Mouse (Mus musculus): Measurements from ENCODE around the gene Arhgef28.

The Arhgef28 gene

DNA sequence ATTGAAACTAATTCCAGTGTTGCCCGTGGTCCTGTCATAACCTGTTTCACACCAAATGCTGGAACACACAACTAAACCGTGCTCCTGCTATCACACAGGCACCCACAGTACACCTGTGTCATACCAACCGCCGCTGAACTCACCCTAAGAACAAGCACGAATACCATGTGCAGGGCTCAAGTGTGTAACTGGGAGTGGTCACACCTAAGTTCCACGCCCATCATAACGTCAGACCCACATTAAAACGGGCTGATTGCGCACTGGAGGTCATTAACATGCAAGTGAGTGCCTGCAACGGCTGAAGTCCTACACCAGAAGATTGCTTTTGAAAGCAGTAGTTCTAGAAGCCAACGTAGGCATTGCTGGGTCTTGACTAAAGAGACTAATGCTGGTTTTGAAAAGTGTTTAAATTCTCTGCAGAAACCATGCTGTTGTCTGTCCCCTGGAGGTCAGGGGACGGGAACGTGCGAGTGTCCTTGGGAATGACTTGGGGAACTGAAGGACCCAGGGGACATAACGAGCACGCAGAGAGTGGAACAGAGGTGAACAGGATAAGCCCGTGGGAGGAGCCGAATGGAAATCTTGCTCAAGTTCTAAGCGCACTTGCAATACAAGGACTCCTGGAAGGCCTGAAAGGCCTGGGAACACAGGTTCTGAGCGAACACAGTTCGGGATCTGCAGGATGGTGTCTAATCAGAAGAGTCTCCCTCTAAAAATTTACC is 22.9 kb downstream of the Arhgef28 start:
- peak; percentile 67 for DNase-seq

DNA sequence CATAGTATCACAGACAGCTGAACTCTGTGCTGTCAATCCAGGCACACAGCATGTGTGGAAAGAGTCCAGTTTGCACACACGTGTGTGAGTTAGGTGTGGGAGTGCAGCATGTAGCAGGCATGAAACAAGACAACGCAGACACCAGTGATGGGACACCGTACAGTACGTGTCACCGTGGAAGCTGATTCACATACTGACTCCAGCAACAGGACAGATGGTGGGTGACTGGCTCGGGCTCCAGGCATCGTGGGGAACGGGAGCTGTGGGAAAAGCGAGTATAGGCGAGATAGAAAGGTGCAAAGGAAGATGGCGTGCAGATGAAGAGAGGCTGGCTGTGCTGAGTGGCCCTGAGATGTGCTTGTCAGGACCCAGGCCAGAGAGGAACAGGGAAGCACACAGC is 23.9 kb downstream of the Arhgef28 start:
- no peak for DNase-seq

DNA sequence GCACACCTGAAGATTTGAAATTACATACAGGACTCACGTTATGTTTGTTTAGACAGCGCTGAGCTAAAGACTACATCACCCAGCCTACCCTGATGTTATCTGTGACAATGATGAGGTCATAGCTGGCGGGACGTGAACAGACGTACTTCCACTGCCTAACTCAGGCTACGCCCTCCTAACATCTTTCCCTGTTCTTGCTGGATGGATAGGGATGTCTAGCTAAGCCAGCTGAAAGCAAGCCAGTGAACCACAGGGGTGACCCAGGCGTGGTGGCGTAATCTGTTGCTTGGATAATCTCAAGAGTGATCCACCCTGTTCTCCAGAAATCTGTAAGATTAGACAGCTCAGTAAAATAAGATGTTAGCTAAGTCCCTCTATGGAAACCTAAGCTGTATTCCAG is 25.6 kb downstream of the Arhgef28 start:
- no peak for DNase-seq

DNA sequence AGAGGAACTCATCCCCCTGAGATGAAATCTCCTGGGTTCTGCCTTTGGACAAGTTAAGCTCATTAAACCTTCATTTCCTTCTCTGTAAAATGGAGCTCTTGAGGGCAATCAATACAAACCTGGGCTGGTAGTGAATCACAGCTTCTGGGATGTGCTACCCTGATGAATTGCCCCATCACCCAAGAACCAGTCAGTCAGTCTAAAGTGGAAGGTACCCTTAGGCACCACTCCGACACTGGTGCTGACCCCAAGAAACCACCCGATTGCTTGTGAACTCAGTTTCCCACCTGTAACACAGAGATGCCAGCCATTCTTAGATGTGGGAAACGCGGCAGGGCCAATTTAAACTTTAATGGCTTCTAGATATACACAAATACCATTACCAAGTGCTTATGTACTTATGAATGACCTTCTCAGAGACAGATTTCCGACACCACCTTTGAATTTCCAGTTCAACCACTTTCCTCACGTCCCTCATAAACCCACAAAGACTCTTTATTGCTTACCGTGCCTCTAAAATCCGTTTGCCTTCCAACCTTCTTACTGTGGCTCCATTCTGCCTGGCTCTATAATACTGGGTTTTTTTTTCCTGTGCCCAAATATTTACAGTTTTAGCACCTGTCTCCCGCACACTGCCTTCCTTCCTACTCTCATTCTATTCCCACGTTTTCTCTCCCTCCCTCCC is 30.8 kb downstream of the Arhgef28 start:
- DNase-seq: peak; percentile 18

DNA sequence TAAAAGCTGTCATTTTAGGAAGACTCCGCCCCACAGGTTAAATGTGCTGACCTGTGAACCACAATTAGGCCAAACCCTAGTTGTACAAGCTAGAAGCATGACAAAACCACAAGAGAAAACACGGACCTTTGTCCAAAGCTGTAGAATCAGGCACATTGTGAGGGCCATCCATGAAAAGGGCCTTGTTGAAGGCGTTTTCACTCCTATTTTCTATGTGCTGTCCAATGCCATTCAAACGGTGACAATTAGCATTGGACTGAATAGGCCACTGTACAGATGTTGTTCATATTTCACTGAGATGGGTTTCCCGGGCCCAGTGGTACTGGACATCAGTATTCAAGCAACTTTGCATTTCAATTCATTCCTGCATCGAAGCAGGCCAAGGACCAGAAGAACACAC is 33.2 kb downstream of the Arhgef28 start:
- no peak for DNase-seq

DNA sequence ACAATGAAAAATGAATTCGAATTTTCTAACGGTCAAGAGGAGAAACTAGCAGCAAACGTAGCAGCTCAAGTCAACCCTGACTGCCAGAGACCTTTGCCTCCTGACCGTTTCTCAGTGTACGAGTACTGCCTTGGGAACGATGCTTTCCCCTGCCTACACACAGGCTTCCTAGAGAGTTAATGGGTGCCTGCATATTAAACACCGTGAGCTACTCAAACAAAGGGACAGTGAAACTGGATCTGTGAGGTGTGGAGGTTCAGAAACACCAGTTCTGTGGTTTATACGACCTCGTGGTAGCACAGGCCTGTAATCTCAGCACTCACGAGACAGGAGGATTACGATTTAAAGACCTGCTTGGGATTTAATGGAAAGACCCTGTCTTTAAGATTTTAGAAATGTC is 33.9 kb downstream of the Arhgef28 start:
- no peak for DNase-seq

DNA sequence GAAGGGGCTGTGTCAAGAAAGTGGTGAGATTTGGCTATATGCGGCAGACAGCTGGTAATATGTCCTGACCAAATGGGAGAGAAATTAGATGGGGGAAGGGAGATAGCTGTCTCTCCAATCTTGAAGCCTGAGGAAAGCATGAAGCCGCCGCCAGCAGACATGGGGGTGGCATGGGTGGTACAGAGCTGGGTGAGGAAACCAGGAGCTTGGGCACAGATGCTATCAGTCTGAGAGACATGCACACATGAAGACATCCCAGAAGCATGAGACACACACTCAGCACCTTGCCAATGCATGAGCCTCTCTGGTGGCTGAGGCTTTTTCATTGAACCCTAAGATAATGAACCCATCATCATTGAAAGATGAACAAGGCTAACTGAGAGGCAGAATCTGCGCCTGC is 34.5 kb downstream of the Arhgef28 start:
- DNase-seq: no peak

DNA sequence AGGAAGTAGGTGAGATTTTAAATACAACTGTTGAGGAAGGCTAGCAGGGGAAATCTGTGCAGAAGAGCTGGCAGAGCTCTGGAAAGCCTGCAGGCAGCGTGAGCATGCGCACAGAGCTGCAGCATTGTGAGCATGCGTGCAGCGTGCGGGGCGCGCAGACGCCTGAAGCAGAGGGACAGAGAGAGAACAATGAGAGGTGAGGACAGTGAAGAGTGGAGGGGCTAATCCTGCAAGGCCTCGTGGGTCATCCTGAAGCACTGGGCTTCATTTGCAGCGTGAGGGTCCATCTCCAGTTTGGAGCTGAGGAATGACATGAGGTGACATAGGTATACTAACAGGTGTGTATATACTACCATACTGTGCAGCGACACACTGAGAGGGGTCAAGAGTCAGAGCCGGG is 35.0 kb downstream of the Arhgef28 start:
- no peak for DNase-seq

DNA sequence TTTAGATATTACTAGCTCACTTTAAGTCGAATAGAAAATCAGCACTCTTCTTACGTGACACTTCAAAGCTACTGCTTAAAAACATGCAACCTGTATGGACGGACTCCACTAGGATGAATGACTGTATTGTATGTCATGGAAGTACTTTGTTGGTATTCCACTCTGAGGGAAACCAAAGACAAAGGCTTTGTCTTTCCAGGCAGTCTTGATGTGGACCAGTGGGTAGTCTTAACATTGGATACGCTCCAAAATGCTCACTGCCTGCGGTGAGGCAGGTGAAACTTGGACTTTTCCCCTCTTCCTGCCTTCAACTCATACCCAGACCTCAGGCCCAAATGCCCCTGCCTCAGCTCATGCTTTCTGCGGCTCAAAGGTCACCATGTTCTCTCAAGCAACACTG is 41.4 kb downstream of the Arhgef28 start:
- DNase-seq: no peak

DNA sequence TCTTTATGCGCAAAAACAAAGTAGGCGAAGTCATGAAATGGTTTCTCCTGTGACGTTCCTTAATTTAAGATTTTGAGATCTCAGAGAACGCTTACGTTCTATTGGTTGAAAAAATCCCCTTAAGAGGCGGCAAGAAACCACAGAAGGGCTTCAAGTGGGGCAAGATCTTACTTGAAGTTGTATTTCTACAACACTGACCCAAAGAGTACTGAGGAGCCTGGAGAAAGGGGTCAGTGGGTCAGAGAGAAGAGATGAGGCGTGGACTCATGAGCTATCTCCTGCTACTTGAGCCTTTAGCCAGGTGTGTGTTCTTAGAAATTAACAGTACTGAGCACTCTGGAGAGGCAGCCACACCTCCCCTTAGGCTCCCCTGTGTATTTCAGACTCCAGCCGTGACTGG is 44.7 kb downstream of the Arhgef28 start:
- DNase-seq: peak; percentile 32

DNA sequence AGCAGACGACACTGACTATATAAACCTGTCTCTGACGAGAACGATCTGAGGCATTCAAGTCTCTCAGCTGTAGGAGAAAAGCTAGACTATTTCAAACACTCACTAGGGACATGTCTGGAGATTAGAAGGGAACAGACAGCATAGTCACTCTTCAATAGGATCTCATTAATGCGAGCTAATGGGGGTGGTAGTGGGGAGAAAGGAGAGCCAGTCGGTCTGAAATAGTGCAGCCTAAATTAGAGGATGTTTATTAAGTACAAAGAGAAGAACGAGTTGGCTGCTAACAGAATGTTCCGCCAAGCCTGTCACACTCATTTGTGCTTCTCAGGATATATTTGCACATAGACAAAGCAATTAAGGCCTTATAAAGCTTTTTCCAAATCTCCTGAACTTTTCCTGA is 49.6 kb downstream of the Arhgef28 start:
- no peak for DNase-seq

DNA sequence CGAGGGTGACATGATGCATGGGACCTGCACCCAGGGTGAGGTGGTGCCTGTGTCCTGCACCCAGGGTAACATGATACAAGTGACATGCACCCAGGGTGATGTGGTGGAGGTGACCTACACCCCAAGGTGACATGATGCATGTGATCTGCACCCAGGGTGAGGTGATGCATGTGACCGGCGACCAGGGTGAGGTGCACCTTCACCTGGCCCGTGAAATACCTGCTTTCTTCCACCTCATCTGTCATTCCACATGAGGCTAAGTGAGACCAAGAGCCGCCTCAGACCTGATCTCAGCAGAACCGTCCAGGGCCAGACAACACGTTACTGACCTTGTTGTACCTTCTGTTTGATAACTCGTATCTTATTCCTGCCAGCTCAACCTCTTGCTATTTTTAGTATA is 53.5 kb downstream of the Arhgef28 start:
- DNase-seq: no peak

DNA sequence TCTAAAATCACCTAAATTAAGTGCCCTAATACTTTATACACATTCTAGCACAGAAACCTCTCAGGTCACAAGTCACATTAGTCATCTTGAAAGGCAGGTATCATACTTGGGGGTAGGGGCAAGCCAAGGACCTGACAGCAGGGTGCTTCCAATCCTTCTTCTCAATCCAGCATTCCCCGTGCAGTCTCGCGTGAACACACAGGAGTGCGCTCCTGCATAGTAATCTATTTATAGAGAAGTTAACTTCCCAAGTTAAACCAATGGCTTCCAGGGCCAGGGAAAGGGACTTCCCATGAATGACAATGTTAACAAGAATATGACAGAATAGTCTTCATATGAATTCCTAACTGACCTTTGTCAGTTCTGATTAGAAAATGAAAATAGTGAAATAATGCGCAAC is 58.7 kb downstream of the Arhgef28 start:
- DNase-seq: no peak

DNA sequence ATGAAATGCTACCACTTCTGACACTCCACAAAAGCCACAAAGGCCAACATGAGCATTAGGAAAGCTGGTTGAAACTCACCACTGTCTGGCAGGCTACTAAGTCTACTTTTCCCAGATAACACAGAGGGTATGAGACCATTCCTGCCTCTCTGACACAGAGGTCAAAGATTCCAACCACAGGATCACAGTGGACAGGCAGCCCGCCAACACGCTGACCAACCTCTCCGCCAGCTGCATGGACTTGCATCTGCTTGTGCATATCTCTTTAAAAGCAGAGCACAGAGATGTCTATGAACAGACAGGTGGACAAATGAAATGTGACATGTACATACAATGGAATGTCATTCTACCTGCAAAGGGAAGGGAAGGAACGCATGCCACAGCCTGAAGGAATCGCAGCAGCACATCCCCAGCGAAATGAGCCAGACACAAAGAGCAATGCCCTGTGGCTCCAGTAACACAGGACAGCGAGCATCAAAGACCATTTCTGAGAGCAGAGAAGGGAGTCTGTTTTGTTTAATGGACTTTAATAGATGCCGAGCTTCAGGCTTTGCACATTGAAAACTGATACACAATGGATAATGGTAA is 59.6 kb downstream of the Arhgef28 start:
- DNase-seq: no peak

DNA sequence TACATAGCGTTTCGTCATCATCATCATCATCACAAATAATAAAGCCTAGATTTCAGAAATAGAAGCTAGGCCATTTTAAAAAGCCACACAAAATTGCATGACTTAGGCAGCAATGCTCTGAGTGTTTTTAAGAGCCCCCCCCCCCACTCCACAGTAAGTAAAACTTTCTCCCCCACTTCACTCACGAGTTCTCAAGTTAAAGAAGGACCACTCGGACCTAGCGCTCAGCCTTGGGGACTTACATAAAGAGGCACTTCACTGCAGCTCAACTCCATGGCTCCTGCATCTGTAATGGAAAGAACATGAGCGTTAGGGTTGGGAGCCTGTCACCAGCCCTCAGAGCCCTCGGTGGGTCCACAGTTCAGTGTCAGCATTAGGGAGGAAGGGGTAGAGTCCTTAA is 60.9 kb downstream of the Arhgef28 start:
- no peak for DNase-seq

DNA sequence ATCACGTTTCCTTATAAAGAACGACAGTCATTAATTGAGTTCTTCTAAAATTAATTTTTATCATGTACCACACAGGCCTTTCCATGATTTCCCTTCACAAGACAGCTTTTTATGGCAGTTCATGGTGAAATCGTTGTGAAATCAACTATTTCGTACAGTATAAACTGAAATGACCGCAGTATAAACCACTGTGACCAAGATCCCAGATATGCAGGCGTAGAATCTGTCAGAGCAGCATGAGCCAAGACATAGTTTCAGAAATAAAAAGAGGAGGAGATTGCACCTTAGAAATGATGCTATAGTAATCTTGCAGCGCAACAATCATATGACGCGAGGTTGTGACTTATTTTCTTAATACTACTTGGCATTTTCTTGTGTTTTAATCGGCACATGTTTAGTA is 63.2 kb downstream of the Arhgef28 start:
- no peak for DNase-seq

DNA sequence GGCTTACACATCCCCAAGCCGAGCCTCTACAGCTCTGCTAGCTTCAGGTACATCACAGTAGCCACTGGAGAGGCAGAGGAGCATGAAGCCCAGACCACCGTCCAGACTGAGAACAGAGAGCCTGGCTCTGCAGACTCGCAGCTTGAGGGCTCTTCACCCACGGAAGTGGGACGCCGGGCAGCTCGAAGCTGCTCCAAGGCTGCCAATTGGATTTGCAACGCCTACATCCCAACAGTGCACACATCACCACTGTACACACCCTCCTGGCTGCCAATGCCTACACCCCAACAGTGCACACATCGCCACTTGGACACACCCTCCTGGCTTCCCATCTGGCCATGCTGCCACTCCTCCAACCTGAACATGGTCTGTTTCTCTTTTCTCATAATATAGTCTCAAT is 65.6 kb downstream of the Arhgef28 start:
- peak; percentile 23 for DNase-seq

DNA sequence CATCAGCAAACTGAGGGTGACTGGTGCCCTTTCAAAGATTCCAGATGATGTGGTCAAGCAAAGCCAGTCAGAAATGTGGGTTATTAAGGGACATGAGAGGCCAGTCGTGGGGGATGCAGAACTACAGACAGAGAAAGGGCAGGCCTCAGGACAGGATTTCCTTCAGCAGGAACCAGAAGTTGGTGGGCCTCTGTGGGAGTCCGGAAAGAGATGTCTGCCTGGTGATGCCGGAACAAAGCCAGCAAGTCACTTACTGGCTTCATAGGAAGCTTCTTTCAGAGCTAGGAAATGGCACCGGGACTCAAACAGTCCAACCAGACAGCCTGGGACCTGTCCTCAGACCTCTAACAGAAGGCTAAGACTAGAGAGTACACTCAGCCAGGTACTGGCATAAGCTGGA is 67.5 kb downstream of the Arhgef28 start:
- DNase-seq: no peak

DNA sequence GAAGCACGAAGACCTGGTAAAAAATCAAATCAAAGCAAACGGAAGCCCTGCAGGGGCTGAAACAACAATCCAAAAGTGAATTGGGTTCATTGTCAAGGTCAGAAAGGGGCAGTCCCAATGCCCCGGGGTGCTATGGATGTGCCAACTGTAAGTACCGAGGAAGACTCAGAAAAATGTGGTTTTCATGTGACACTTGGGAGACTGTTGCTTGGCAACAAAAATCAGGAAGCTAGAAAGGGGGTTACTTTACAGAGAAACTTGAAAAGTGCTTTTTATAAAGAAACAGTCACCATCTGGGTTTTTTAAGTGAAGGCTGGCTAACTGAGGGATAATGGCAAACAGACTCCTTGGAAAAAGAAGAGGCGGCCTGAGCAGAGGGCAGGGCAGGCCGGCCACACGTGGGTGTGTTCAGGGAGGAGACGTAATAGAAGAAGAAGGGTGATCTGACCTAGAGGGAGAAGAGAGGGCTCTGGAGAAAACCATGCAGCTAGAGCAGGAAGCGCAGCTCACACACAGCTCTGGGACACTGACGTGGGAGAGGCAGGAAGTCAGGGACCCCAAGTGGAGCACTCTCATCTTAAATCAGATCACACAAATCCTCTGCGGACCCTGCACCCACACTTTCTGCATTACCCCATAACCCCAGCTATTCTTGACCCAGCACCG is 70.2 kb downstream of the Arhgef28 start:
- no peak for DNase-seq

DNA sequence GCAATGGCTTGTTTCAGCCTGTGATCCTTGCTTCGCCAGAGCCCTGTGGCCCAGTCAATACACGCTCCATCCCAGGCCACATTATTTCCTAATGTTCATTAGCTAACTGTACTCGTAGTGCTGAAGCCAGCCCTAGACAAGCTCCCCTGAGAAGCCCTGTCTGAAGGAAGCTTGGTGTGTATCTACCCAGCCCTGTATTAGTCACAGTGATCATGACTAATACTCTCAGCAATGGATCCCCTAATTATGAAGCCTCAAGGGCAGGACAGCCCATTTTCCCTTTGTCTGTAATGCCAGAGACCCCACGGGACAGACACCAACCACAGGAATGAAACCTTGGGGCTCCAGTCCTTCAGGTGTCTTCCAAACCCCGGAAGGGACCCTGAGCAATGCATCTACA is 73.3 kb downstream of the Arhgef28 start:
- DNase-seq: no peak

DNA sequence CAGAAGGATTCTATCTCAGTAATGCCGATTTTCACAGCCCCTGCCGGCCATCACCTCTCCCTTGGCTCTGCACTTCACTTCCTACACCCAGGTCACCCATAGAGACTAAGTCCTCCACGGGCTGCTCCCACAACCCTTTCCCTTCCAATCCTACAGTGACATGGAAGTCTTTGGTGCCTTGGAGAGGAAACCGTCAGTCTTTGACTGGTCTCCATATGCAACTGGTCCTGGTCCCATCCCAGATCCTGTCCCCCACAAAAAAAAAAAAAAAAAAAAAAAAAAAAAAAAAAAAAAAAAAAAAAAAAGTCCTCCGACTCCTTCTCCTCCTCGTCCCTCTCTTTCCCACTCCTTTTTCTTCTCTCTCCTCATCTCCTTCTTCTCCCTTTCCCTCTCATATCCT is 74.0 kb downstream of the Arhgef28 start:
- no peak for DNase-seq

DNA sequence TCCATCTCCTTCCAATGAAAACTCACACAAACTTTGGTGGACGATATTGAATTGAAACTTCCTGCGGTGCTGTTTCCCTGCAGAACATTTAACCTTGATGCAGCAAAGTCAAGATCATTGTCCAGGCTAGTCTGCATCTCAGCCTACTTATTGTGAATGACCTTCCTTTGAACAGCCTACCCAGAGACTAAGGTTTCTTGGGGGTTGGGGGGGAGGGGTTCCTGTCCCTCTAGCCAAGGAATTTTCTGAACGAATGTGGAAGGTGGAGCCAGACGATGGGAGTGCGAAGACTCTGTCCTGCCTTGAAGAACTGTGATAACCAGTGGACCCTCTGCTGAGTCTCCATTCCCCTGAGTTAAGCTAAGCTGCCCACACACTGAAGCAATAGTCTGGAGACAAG is 80.6 kb downstream of the Arhgef28 start:
- no peak for DNase-seq

DNA sequence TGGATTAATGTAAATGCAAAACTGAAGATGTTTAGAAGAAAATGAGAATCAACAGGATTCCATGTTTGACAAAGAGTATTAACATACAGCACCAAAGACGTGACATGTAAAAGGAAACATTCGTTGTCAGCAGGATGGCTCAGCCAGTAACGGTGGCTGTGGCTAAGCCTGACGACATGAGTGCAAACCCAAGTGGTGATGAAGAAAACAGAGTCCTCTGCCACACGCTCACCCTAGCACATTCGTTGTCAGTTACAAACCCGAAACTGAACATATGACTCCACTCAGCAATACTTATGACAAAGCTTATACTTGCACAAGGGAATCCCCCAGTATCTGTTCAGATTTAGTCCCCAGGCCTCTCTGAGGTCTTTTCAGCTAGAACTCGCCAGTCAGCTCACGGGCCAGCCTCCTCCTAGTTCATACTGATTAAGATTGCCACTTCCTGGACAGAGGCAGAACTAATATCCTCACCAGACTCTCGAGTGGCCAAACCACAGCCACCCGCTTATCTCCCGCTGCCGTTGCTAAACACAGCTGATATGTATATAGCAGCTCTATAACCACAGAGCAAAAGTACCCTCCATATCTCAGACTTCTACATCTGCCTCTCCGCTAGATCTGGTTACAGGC is 82.0 kb downstream of the Arhgef28 start:
- no peak for DNase-seq
